Mouse (Mus musculus): ENCODE measurements at regions not wholly inside any gene's neighbourhood (a gene's known extent, or its start where the extent isn't known, plus 50 kb on each side); places are given as distances from the start of the nearest gene placed in this dataset.

GRCm38 (mm10) chr16:24341736-24342135 is 51.6 kb upstream of the Lpp start:
- no peak for DNase-seq (ENCODE audit: low spot score in 2 of 2)

- no peak for DNase-seq (ENCODE audit: low spot score in 2 of 2)
Observed at GRCm38 (mm10) chr16:24340646-24341045, 52.7 kb upstream of the Lpp start.

GRCm38 (mm10) chr16:24339320-24340265 is 53.7 kb upstream of the Lpp start:
- no peak for DNase-seq (ENCODE audit: low spot score in 2 of 2)

GRCm38 (mm10) chr16:24338404-24338803 is 54.9 kb upstream of the Lpp start:
- no peak for DNase-seq (ENCODE audit: low spot score in 2 of 2)

- no peak for DNase-seq (ENCODE audit: low spot score in 2 of 2)
Observed at GRCm38 (mm10) chr16:24334389-24334788, 58.9 kb upstream of the Lpp start.

- no peak for DNase-seq (ENCODE audit: low spot score in 2 of 2)
Observed at GRCm38 (mm10) chr16:24331446-24332020, 61.8 kb upstream of the Lpp start.

GRCm38 (mm10) chr16:24326571-24326970 is 66.7 kb upstream of the Lpp start:
- DNase-seq (ENCODE audit: low spot score in 2 of 2), result no peak

GRCm38 (mm10) chr16:24326046-24326445 is 67.3 kb upstream of the Lpp start:
- peak; percentile 41 to 43 for DNase-seq (ENCODE audit: low spot score in 2 of 2)

- DNase-seq (ENCODE audit: low spot score in 2 of 2), result no peak
Observed at GRCm38 (mm10) chr16:24324917-24325316, 68.4 kb upstream of the Lpp start.

GRCm38 (mm10) chr16:24318723-24319437 is 74.4 kb upstream of the Lpp start:
- no peak for DNase-seq (ENCODE audit: low spot score in 2 of 2)

- no peak for DNase-seq (ENCODE audit: low spot score in 2 of 2)
Observed at GRCm38 (mm10) chr16:24313544-24314326, 79.6 kb upstream of the Lpp start.

- DNase-seq (ENCODE audit: low spot score in 2 of 2), result no peak
Observed at GRCm38 (mm10) chr16:24305391-24305790, 87.9 kb upstream of the Lpp start.

- no peak for DNase-seq (ENCODE audit: low spot score in 2 of 2)
Observed at GRCm38 (mm10) chr16:24296790-24297189, 96.5 kb upstream of the Lpp start.

GRCm38 (mm10) chr16:24295626-24296440 is 97.5 kb upstream of the Lpp start:
- DNase-seq (ENCODE audit: low spot score in 2 of 2), result no peak

- DNase-seq (ENCODE audit: low spot score in 2 of 2), result no peak
Observed at GRCm38 (mm10) chr16:24284215-24284614, 109.1 kb upstream of the Lpp start.

GRCm38 (mm10) chr16:24282194-24282683 is 111.1 kb upstream of the Lpp start:
- DNase-seq (ENCODE audit: low spot score in 2 of 2), result peak; percentile 80 to 87

GRCm38 (mm10) chr16:24281561-24281960 is 111.7 kb upstream of the Lpp start:
- DNase-seq (ENCODE audit: low spot score in 2 of 2), result no peak

GRCm38 (mm10) chr16:24277857-24278256 is 115.5 kb upstream of the Lpp start:
- DNase-seq (ENCODE audit: low spot score in 2 of 2), result no peak

GRCm38 (mm10) chr16:24262701-24263100 is 130.6 kb upstream of the Lpp start:
- no peak for DNase-seq (ENCODE audit: low spot score in 2 of 2)

- DNase-seq (ENCODE audit: low spot score in 2 of 2), result no peak
Observed at GRCm38 (mm10) chr16:24259711-24260230, 133.5 kb upstream of the Lpp start.

Measured in right cerebral cortex, postnatal 36 days (tissue).